Mouse (Mus musculus): ENCODE measurements around the gene Zfp865. TPM values are rescaled to one million over a fixed set of nuclear protein-coding genes. Genes with fewer than 3 reads are reported as not detected.
"Not testable (repeated sequence)": the region's sequence is repeated elsewhere in the genome, so short reads cannot be mapped to it uniquely, and the experiment has no call there.

Gene Zfp865
- polyA plus RNA-seq, 1 experiment from 2014 or later = 3.7 TPM

- ATAC-seq (ENCODE audit: insufficient read depth, low FRiP score) = no peak
- Histone ChIP-seq H3K4me2 (ENCODE audit: low read depth, low read length) (0 out of 2 replicates have a peak overlapping the region, but pooled peaks have one; percentile 15), H3K27me3 (ENCODE audit: control insufficient read depth, insufficient read depth, low read length) (no peaks in the 10 kb centered on the region), H3K4me3 (replicated peaks; ENCODE audit: low read length) (no peak overlapping the region), H3K9me3 (replicated peaks; ENCODE audit: control insufficient read depth, low read length) (peaks cover 4% of the 10 kb centered on the region; the same call in 1 of the 2 replicates), H3K9ac (ENCODE audit: low read length) (no peak overlapping the region), H3K27ac (ENCODE audit: low read length) (no peak overlapping the region), H3K4me1 (ENCODE audit: control insufficient read depth, insufficient read depth, low read length) (peaks cover 16% of the 10 kb centered on the region), H3K36me3 (ENCODE audit: control insufficient read depth, insufficient read depth, low read length) (peaks cover 15% of the 10 kb centered on the region)
- WGBS = 61% methylated on average over 59 of the region's 59 CpGs
Observed at GRCm38 (mm10) chr7:4993999-4994788, 26.0 kb upstream of the Zfp865 start.

- Histone ChIP-seq H3K4me1 (ENCODE audit: control insufficient read depth, insufficient read depth, low read length) (peaks cover 16% of the 10 kb centered on the region), H3K36me3 (ENCODE audit: control insufficient read depth, insufficient read depth, low read length) (peaks cover 15% of the 10 kb centered on the region), H3K4me3 (replicated peaks; ENCODE audit: low read length) (peak overlapping the region; percentile 80), H3K27ac (ENCODE audit: low read length) (peak overlapping the region; percentile 68), H3K9me3 (replicated peaks; ENCODE audit: control insufficient read depth, low read length) (peaks cover 4% of the 10 kb centered on the region; the same call in 1 of the 2 replicates), H3K27me3 (ENCODE audit: control insufficient read depth, insufficient read depth, low read length) (no peaks in the 10 kb centered on the region), H3K9ac (ENCODE audit: low read length) (peak overlapping the region; percentile 91), H3K4me2 (ENCODE audit: low read depth, low read length) (peak overlapping the region; percentile 77)
- peak; percentile 55 for ATAC-seq (ENCODE audit: insufficient read depth, low FRiP score)
- WGBS = 4% methylated on average over 19 of the region's 19 CpGs
Observed at GRCm38 (mm10) chr7:4995268-4996002, 24.7 kb upstream of the Zfp865 start.

- H3K36me3 ChIP-seq (ENCODE audit: control insufficient read depth, insufficient read depth, low read length) = peaks cover 15% of the 10 kb centered on the region
- peak; percentile 91 for ATAC-seq (ENCODE audit: insufficient read depth, low FRiP score)
- H3K4me3 ChIP-seq (replicated peaks; ENCODE audit: low read length) = peak within 1 kb of the TSS; percentile 80
- H3K27me3 ChIP-seq (ENCODE audit: control insufficient read depth, insufficient read depth, low read length) = no peaks in the 10 kb centered on the region
- peak within 1 kb of the TSS; percentile 68 for H3K27ac ChIP-seq (ENCODE audit: low read length)
- H3K9ac ChIP-seq (ENCODE audit: low read length) = peak within 1 kb of the TSS; percentile 91
- peaks cover 16% of the 10 kb centered on the region for H3K4me1 ChIP-seq (ENCODE audit: control insufficient read depth, insufficient read depth, low read length)
- H3K4me2 ChIP-seq (ENCODE audit: low read depth, low read length) = peak within 1 kb of the TSS; percentile 77
- WGBS = 8% methylated on average over 14 of the region's 26 CpGs
- peaks cover 4% of the 10 kb centered on the region; the same call in 1 of the 2 replicates for H3K9me3 ChIP-seq (replicated peaks; ENCODE audit: control insufficient read depth, low read length)
Observed at GRCm38 (mm10) chr7:4996003-4996895, 23.9 kb upstream of the Zfp865 start, which contains the start of gene Zfp579. Zfp579 (minus strand) TSS chr7:4996158.

GRCm38 (mm10) chr7:4996934-4997333 lies 23.2 kb upstream of the Zfp865 start:
- H3K4me2 ChIP-seq (ENCODE audit: low read depth, low read length) = peak overlapping the region; percentile 77
- H3K27ac ChIP-seq (ENCODE audit: low read length) = no peak overlapping the region
- 58% methylated on average over 6 of the region's 8 CpGs for WGBS
- H3K4me1 ChIP-seq (ENCODE audit: control insufficient read depth, insufficient read depth, low read length) = peaks cover 16% of the 10 kb centered on the region
- ATAC-seq (ENCODE audit: insufficient read depth, low FRiP score) = no peak
- peaks cover 15% of the 10 kb centered on the region for H3K36me3 ChIP-seq (ENCODE audit: control insufficient read depth, insufficient read depth, low read length)
- peaks cover 4% of the 10 kb centered on the region; the same call in 1 of the 2 replicates for H3K9me3 ChIP-seq (replicated peaks; ENCODE audit: control insufficient read depth, low read length)
- no peak overlapping the region; the same call in 1 of the 2 replicates for H3K4me3 ChIP-seq (replicated peaks; ENCODE audit: low read length)
- no peak overlapping the region for H3K9ac ChIP-seq (ENCODE audit: low read length)
- H3K27me3 ChIP-seq (ENCODE audit: control insufficient read depth, insufficient read depth, low read length) = no peaks in the 10 kb centered on the region

- ATAC-seq (ENCODE audit: insufficient read depth, low FRiP score) = no peak
- Histone ChIP-seq H3K9ac (ENCODE audit: low read length) (no peak overlapping the region), H3K4me3 (replicated peaks; ENCODE audit: low read length) (no peak overlapping the region), H3K4me2 (ENCODE audit: low read depth, low read length) (no peak overlapping the region), H3K4me1 (ENCODE audit: control insufficient read depth, insufficient read depth, low read length) (peaks cover 12% of the 10 kb centered on the region), H3K27ac (ENCODE audit: low read length) (no peak overlapping the region), H3K36me3 (ENCODE audit: control insufficient read depth, insufficient read depth, low read length) (no peaks in the 10 kb centered on the region), H3K9me3 (replicated peaks; ENCODE audit: control insufficient read depth, low read length) (no peaks in the 10 kb centered on the region), H3K27me3 (ENCODE audit: control insufficient read depth, insufficient read depth, low read length) (no peaks in the 10 kb centered on the region)
- WGBS = 64% methylated on average over 2 of the region's 2 CpGs
Observed at GRCm38 (mm10) chr7:4999876-5000275, 20.3 kb upstream of the Zfp865 start.

GRCm38 (mm10) chr7:5002876-5003275 lies 17.3 kb upstream of the Zfp865 start:
- WGBS = 69% methylated on average over 8 of the region's 8 CpGs
- peaks cover 12% of the 10 kb centered on the region for H3K36me3 ChIP-seq (ENCODE audit: control insufficient read depth, insufficient read depth, low read length)
- H3K4me3 ChIP-seq (replicated peaks; ENCODE audit: low read length); ATAC-seq (ENCODE audit: insufficient read depth, low FRiP score); H3K4me2 ChIP-seq (ENCODE audit: low read depth, low read length); H3K4me1 ChIP-seq (ENCODE audit: control insufficient read depth, insufficient read depth, low read length); H3K9me3 ChIP-seq (replicated peaks; ENCODE audit: control insufficient read depth, low read length); H3K9ac ChIP-seq (ENCODE audit: low read length); H3K27me3 ChIP-seq (ENCODE audit: control insufficient read depth, insufficient read depth, low read length); H3K27ac ChIP-seq (ENCODE audit: low read length): not testable (repeated sequence)

GRCm38 (mm10) chr7:5008229-5008628 lies 11.9 kb upstream of the Zfp865 start:
- Histone ChIP-seq H3K4me1 (ENCODE audit: control insufficient read depth, insufficient read depth, low read length) (no peaks in the 10 kb centered on the region), H3K27me3 (ENCODE audit: control insufficient read depth, insufficient read depth, low read length) (no peaks in the 10 kb centered on the region), H3K4me2 (ENCODE audit: low read depth, low read length) (no peak overlapping the region), H3K4me3 (replicated peaks; ENCODE audit: low read length) (no peak overlapping the region), H3K9me3 (replicated peaks; ENCODE audit: control insufficient read depth, low read length) (0 out of 2 replicates have a peak, but pooled peaks cover 2% of the 10 kb centered on the region), H3K36me3 (ENCODE audit: control insufficient read depth, insufficient read depth, low read length) (peaks cover 58% of the 10 kb centered on the region), H3K27ac (ENCODE audit: low read length) (no peak overlapping the region), H3K9ac (ENCODE audit: low read length) (no peak overlapping the region)
- ATAC-seq (ENCODE audit: insufficient read depth, low FRiP score) = no peak
- 97% methylated on average over 26 of the region's 26 CpGs for WGBS

GRCm38 (mm10) chr7:5012681-5013513 lies 7.3 kb upstream of the Zfp865 start:
- Histone ChIP-seq H3K9ac (ENCODE audit: low read length) (no peak overlapping the region), H3K27ac (ENCODE audit: low read length) (no peak overlapping the region), H3K9me3 (replicated peaks; ENCODE audit: control insufficient read depth, low read length) (0 out of 2 replicates have a peak, but pooled peaks cover 2% of the 10 kb centered on the region), H3K4me2 (ENCODE audit: low read depth, low read length) (peak overlapping the region; percentile 55), H3K4me3 (replicated peaks; ENCODE audit: low read length) (0 out of 2 replicates have a peak overlapping the region, but pooled peaks have one; percentile 83), H3K4me1 (ENCODE audit: control insufficient read depth, insufficient read depth, low read length) (peaks cover 5% of the 10 kb centered on the region), H3K36me3 (ENCODE audit: control insufficient read depth, insufficient read depth, low read length) (peaks cover 46% of the 10 kb centered on the region), H3K27me3 (ENCODE audit: control insufficient read depth, insufficient read depth, low read length) (no peaks in the 10 kb centered on the region)
- ATAC-seq (ENCODE audit: insufficient read depth, low FRiP score) = no peak
- WGBS = 87% methylated on average over 27 of the region's 27 CpGs

Data from stomach, embryonic 16.5 days (tissue).